Mouse (Mus musculus) kidney, embryonic 16.5 days (tissue): ENCODE results near the gene Upf1. TPM values are rescaled to one million over a fixed set of nuclear protein-coding genes. Genes with fewer than 3 reads are reported as not detected.

ENCODE experiments used
- ATAC-seq: fragments of 200-750 bp; cut with Nextera tagmentation; 2 replicates; pipeline ENCODE4 v1.8.0; 2017; ENCODE audit warnings: moderate TSS enrichment; ENCODE audit not compliant: low FRiP score, low TSS enrichment
- H3K27ac ChIP-seq: fragments of 300-500 bp; sonication (generic); 2 replicates; pipeline ENCODE4 v1.5.1; 2014; ENCODE audit warnings: low read length
- H3K27me3 ChIP-seq: fragments of 300-500 bp; sonication (generic); 2 replicates; pipeline ENCODE4 v1.6.1; 2014; ENCODE audit warnings: low read length, control low read depth, mixed read lengths; ENCODE audit not compliant: insufficient read depth
- H3K36me3 ChIP-seq: fragments of 300-500 bp; sonication (generic); 2 replicates; pipeline ENCODE4 v1.6.1; 2014; ENCODE audit warnings: low read length, control low read depth, mixed read lengths; ENCODE audit not compliant: insufficient read depth
- H3K4me1 ChIP-seq: fragments of 300-500 bp; sonication (generic); 2 replicates; pipeline ENCODE4 v1.6.1; 2014; ENCODE audit warnings: low read length, control low read depth, mixed read lengths; ENCODE audit not compliant: insufficient read depth
- H3K4me2 ChIP-seq: fragments of 300-500 bp; sonication (generic); replicated peaks from 2 replicates; pipeline ENCODE4 v1.6.1; 2014; ENCODE audit warnings: low read depth, low read length
- H3K4me3 ChIP-seq: fragments of 300-500 bp; sonication (generic); 2 replicates; pipeline ENCODE4 v1.5.1; 2014; ENCODE audit warnings: mild to moderate bottlenecking, low read length
- H3K9ac ChIP-seq: fragments of 300-500 bp; sonication (generic); replicated peaks from 2 replicates; pipeline ENCODE4 v1.6.1; 2014; ENCODE audit warnings: low read length
- H3K9me3 ChIP-seq: fragments of 300-500 bp; sonication (generic); 2 replicates; pipeline ENCODE4 v1.6.1; 2016; ENCODE audit warnings: low read length, control low read depth
- WGBS: fragments of 180-500 bp; shearing (Covaris S2); extraction: QIAGEN DNeasy Blood & Tissue Kit; methylation state at CpG from one replicate; pipeline ENCODE4 v1.1.7; 2014; 5-methylcytosine and 5-hydroxymethylcytosine counted together
- polyA plus RNA-seq: library from polyadenylated mRNA; unstranded; fragments of >200 nt; fragmentation: Nextera tagmentation; extraction: Ambion mirVana; gene quantifications from 2 replicates; pipeline ENCODE4 v1.2.1, GENCODE M21; 2015

Gene Upf1
- polyA plus RNA-seq, 1 experiment from 2014 or later, result 10.9 TPM

- H3K36me3 ChIP-seq, result no peaks in the 10 kb centered on the region
- H3K27ac ChIP-seq, result no peak overlapping the region
- ATAC-seq, result no peak
- no peak overlapping the region for H3K9ac ChIP-seq
- H3K9me3 ChIP-seq, result no peaks in the 10 kb centered on the region
- H3K4me2 ChIP-seq, result no peak overlapping the region
- WGBS, result 72% methylated on average over 10 of the region's 10 CpGs
- no peaks in the 10 kb centered on the region for H3K27me3 ChIP-seq
- H3K4me1 ChIP-seq, result no peaks in the 10 kb centered on the region
- no peak overlapping the region for H3K4me3 ChIP-seq
Measured at GRCm38 (mm10) chr8:70361484-70362032, 8.5 kb upstream of the Upf1 start.

- WGBS, result 64% methylated on average over 4 of the region's 4 CpGs
Measured at GRCm38 (mm10) chr8:70360769-70361168, 7.7 kb upstream of the Upf1 start.

GRCm38 (mm10) chr8:70359411-70359810, 6.3 kb upstream of the Upf1 start:
- no peak for ATAC-seq
- H3K4me3 ChIP-seq, result no peak overlapping the region

More at GRCm38 (mm10) chr8:70360769-70361168, 7.7 kb upstream of the Upf1 start:
- no peaks in the 10 kb centered on the region for H3K36me3 ChIP-seq
- H3K4me1 ChIP-seq, result no peaks in the 10 kb centered on the region
- H3K27me3 ChIP-seq, result no peaks in the 10 kb centered on the region
- no peak overlapping the region for H3K4me3 ChIP-seq
- no peak overlapping the region for H3K27ac ChIP-seq
- H3K4me2 ChIP-seq, result no peak overlapping the region
- no peak for ATAC-seq
- no peaks in the 10 kb centered on the region for H3K9me3 ChIP-seq
- no peak overlapping the region for H3K9ac ChIP-seq

GRCm38 (mm10) chr8:70356111-70356510, 3.0 kb upstream of the Upf1 start:
- H3K9me3 ChIP-seq, result no peaks in the 10 kb centered on the region
- no peak for ATAC-seq
- H3K27me3 ChIP-seq, result no peaks in the 10 kb centered on the region
- no peak overlapping the region for H3K4me2 ChIP-seq
- H3K36me3 ChIP-seq, result no peaks in the 10 kb centered on the region
- WGBS, result 79% methylated on average over 1 of the region's 1 CpGs
- no peak overlapping the region for H3K4me3 ChIP-seq
- H3K4me1 ChIP-seq, result peaks cover 18% of the 10 kb centered on the region
- H3K9ac ChIP-seq, result no peak overlapping the region
- no peak overlapping the region for H3K27ac ChIP-seq

More at GRCm38 (mm10) chr8:70359411-70359810, 6.3 kb upstream of the Upf1 start:
- Histone ChIP-seq H3K27me3 (no peaks in the 10 kb centered on the region), H3K4me1 (no peaks in the 10 kb centered on the region), H3K9me3 (no peaks in the 10 kb centered on the region), H3K36me3 (no peaks in the 10 kb centered on the region), H3K27ac (no peak overlapping the region), H3K4me2 (no peak overlapping the region), H3K9ac (0 out of 2 replicates have a peak overlapping the region, but pooled peaks have one; percentile 25)
- WGBS, result 19% methylated on average over 3 of the region's 3 CpGs

GRCm38 (mm10) chr8:70354004-70354403, 926 bp upstream of the Upf1 start:
- Histone ChIP-seq H3K27ac (no peak overlapping the region), H3K27me3 (no peaks in the 10 kb centered on the region), H3K36me3 (peaks cover 3% of the 10 kb centered on the region), H3K4me2 (peak overlapping the region; percentile 77), H3K4me1 (peaks cover 32% of the 10 kb centered on the region), H3K4me3 (peak overlapping the region; percentile 72), H3K9me3 (no peaks in the 10 kb centered on the region), H3K9ac (peak overlapping the region; percentile 75)
- 62% methylated on average over 4 of the region's 4 CpGs for WGBS
- no peak for ATAC-seq

- Histone ChIP-seq H3K4me1 (peaks cover 36% of the 10 kb centered on the region), H3K27me3 (no peaks in the 10 kb centered on the region), H3K9me3 (no peaks in the 10 kb centered on the region), H3K4me2 (peak overlapping the region; percentile 91), H3K36me3 (peaks cover 3% of the 10 kb centered on the region), H3K4me3 (peak overlapping the region; percentile 72), H3K9ac (peak overlapping the region; percentile 84), H3K27ac (peak overlapping the region; percentile 76)
- 0% methylated on average over 57 of the region's 64 CpGs for WGBS
- peak; percentile 33 for ATAC-seq
Measured at GRCm38 (mm10) chr8:70352657-70353151, 374 bp downstream of the Upf1 start.

- H3K9me3 ChIP-seq, result no peaks in the 10 kb centered on the region
- peak overlapping the region; percentile 84 for H3K9ac ChIP-seq
- H3K4me2 ChIP-seq, result peak overlapping the region; percentile 91
- H3K4me1 ChIP-seq, result peaks cover 36% of the 10 kb centered on the region
- peaks cover 3% of the 10 kb centered on the region for H3K36me3 ChIP-seq
- WGBS, result 14% methylated on average over 3 of the region's 3 CpGs
- no peaks in the 10 kb centered on the region for H3K27me3 ChIP-seq
- ATAC-seq, result 0 out of 2 replicates have a peak, but pooled peaks have one; percentile 4
- H3K4me3 ChIP-seq, result peak overlapping the region; percentile 72
- no peak overlapping the region for H3K27ac ChIP-seq
Measured at GRCm38 (mm10) chr8:70352000-70352384, 1.1 kb downstream of the Upf1 start.

- peak overlapping the region; percentile 91 for H3K4me2 ChIP-seq
- peak overlapping the region; percentile 84 for H3K9ac ChIP-seq
- H3K9me3 ChIP-seq, result no peaks in the 10 kb centered on the region
- peaks cover 5% of the 10 kb centered on the region for H3K36me3 ChIP-seq
- H3K27me3 ChIP-seq, result no peaks in the 10 kb centered on the region
- peak overlapping the region; percentile 72 for H3K4me3 ChIP-seq
- H3K27ac ChIP-seq, result no peak overlapping the region
- WGBS, result 41% methylated on average over 15 of the region's 15 CpGs
- peaks cover 36% of the 10 kb centered on the region for H3K4me1 ChIP-seq
- no peak for ATAC-seq
Measured at GRCm38 (mm10) chr8:70351035-70351999, 1.8 kb downstream of the Upf1 start.

GRCm38 (mm10) chr8:70347860-70348420, 5.1 kb downstream of the Upf1 start:
- Histone ChIP-seq H3K9ac (no peak overlapping the region), H3K4me3 (no peak overlapping the region), H3K4me2 (no peak overlapping the region), H3K27ac (no peak overlapping the region), H3K27me3 (no peaks in the 10 kb centered on the region), H3K4me1 (peaks cover 29% of the 10 kb centered on the region), H3K36me3 (peaks cover 16% of the 10 kb centered on the region), H3K9me3 (no peaks in the 10 kb centered on the region)
- ATAC-seq, result no peak
- WGBS, result 70% methylated on average over 1 of the region's 1 CpGs
